Mouse (Mus musculus) hindbrain, postnatal 0 days (tissue): ENCODE results near the gene Gpha2. TPM values are rescaled to one million over a fixed set of nuclear protein-coding genes. Genes with fewer than 3 reads are reported as not detected.

ENCODE experiments used
- ATAC-seq: fragments of 200-750 bp; cut with Nextera tagmentation; 2 replicates; pipeline ENCODE4 v1.8.0; 2017; ENCODE audit warnings: mild to moderate bottlenecking, moderate TSS enrichment, moderate library complexity
- DNase-seq: peaks from one replicate; pipeline ENCODE4 v3.0.0-alpha.2; 2015; ENCODE audit warnings: low spot score
- H3K27ac ChIP-seq: fragments of 300-500 bp; sonication (generic); 2 replicates; pipeline ENCODE4 v1.5.1; 2014; ENCODE audit warnings: mild to moderate bottlenecking
- H3K27me3 ChIP-seq: fragments of 300-500 bp; sonication (generic); 2 replicates; pipeline ENCODE4 v1.6.1; 2014; ENCODE audit warnings: low read length, mixed read lengths; ENCODE audit not compliant: insufficient read depth
- H3K36me3 ChIP-seq: fragments of 300-500 bp; sonication (generic); 2 replicates; pipeline ENCODE4 v1.6.1; 2014; ENCODE audit warnings: low read length, mixed read lengths; ENCODE audit not compliant: insufficient read depth
- H3K4me1 ChIP-seq: fragments of 300-500 bp; sonication (generic); 2 replicates; pipeline ENCODE4 v1.6.1; 2014; ENCODE audit warnings: antibody characterized with exemption, low read length, mixed read lengths; ENCODE audit not compliant: insufficient read depth
- H3K4me2 ChIP-seq: fragments of 300-500 bp; sonication (generic); 2 replicates; pipeline ENCODE4 v1.6.1; 2014; ENCODE audit warnings: low read depth, mild to moderate bottlenecking, low read length, moderate library complexity, mixed read lengths
- H3K4me3 ChIP-seq: fragments of 300-500 bp; sonication (generic); 2 replicates; pipeline ENCODE4 v1.5.1; 2014; ENCODE audit warnings: low read length
- H3K9ac ChIP-seq: fragments of 300-500 bp; sonication (generic); replicated peaks from 2 replicates; pipeline ENCODE4 v1.6.1; 2014; ENCODE audit warnings: mild to moderate bottlenecking, low read length, moderate library complexity, mixed read lengths
- H3K9me3 ChIP-seq: fragments of 300-500 bp; sonication (generic); 2 replicates; pipeline ENCODE4 v1.6.1; 2016; ENCODE audit warnings: low read length, mixed read lengths
- CTCF ChIP-seq: IDR thresholded peaks from 2 replicates; pipeline ENCODE4 v1.5.1; 2016; ENCODE audit warnings: antibody characterized with exemption, control low read depth, low read depth
- WGBS: fragments of 180-500 bp; shearing (Covaris S2); extraction: QIAGEN DNeasy Blood & Tissue Kit; methylation state at CpG from one replicate; pipeline ENCODE4 v1.1.7; 2014; 5-methylcytosine and 5-hydroxymethylcytosine counted together
- polyA plus RNA-seq: library from polyadenylated mRNA; unstranded; fragments of >200 nt; fragmentation: Nextera tagmentation; extraction: Ambion mirVana; gene quantifications from 2 replicates; pipeline ENCODE4 v1.2.1, GENCODE M21; 2015
- total RNA-seq: library from RNA; depleted of rRNA; stranded (reverse); fragments of >200 nt; gene quantifications from 2 replicates; pipeline ENCODE4 v1.2.3, GENCODE M21; 2014

Gpha2 gene
- total and polyA plus RNA-seq, 2 experiments from 2014 or later = 0.60 TPM; not detected in 1

DNA sequence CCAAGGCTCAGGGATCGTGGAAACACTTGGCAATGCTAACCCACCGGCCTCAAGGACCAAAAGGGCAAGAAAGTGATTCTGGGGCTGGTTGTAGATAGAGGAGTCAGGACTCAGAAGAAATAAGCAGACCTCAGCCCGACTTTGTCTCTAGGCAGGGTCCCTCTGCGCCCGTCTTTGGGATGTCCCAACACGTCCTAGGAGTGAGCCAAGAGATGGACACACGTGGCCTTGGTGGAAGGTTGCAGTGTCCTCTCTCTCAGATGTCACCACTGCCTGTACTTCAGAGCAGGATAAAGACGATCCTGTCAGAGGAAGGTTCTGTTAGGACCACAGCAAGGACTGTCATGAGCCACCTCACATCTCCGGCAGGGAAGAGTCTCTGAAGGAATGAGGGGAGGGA, 44.5 kb downstream of the Gpha2 start:
- H3K27ac ChIP-seq = no peak overlapping the region
- ATAC-seq (no peak), DNase-seq (no peak)
- H3K9ac ChIP-seq = no peak overlapping the region
- H3K27me3 ChIP-seq = no peaks in the 10 kb centered on the region
- H3K36me3 ChIP-seq = no peaks in the 10 kb centered on the region
- no peak overlapping the region for H3K4me3 ChIP-seq
- no peak overlapping the region for H3K4me2 ChIP-seq
- WGBS = 59% methylated on average over 9 of the region's 9 CpGs
- peaks cover 1% of the 10 kb centered on the region for H3K4me1 ChIP-seq
- TF ChIP-seq CTCF = no peak
- H3K9me3 ChIP-seq = no peaks in the 10 kb centered on the region

DNA sequence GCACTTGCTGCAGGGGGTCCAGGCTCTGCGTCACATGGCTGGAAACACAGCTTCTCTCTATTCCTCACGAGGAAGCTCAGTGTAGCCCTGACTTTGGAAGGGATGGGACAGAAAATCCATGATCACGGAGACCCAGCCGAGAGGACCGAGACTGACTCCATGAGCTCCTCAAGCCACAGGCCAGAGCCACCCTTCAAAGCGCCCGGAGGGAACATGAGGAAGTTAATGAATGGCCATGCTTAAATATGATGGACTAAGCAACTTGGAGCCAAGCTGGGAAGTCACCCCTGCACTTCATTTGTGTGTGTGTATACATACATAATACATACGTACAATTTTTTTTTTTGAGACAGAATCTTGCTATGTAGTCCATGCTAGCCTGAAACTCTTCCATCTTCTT, 45.0 kb downstream of the Gpha2 start:
- no peaks in the 10 kb centered on the region for H3K9me3 ChIP-seq
- H3K27me3 ChIP-seq = no peaks in the 10 kb centered on the region
- no peak overlapping the region for H3K9ac ChIP-seq
- peaks cover 7% of the 10 kb centered on the region for H3K4me1 ChIP-seq
- H3K4me2 ChIP-seq = no peak overlapping the region
- TF ChIP-seq CTCF = no peak
- no peak for DNase-seq
- H3K4me3 ChIP-seq = no peak overlapping the region
- no peak for ATAC-seq
- WGBS = 42% methylated on average over 8 of the region's 8 CpGs
- no peaks in the 10 kb centered on the region for H3K36me3 ChIP-seq
- H3K27ac ChIP-seq = no peak overlapping the region

DNA sequence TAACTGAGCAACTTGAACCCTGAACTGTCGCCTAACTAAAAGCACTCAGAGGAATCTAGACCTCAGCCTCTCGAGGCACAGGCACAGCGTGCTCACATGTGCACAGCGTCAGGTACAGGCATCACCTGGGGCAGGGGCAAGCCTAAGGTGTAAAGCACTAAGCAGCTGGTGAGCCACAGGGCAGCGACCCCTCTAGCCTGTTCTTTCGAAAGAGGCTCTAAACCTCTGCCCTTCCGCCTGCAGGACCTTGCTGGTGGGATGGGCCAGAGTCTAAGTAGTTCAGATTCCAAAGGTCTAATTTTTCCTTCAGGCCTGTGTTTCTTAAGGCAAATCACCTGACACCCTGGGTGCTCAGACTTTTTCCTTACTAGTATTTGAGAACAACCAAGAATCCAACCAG, 45.9 kb downstream of the Gpha2 start:
- Histone ChIP-seq H3K4me2 (no peak overlapping the region), H3K36me3 (no peaks in the 10 kb centered on the region), H3K9me3 (no peaks in the 10 kb centered on the region), H3K27ac (no peak overlapping the region), H3K9ac (no peak overlapping the region), H3K27me3 (no peaks in the 10 kb centered on the region), H3K4me3 (no peak overlapping the region), H3K4me1 (peaks cover 7% of the 10 kb centered on the region)
- no peak for TF ChIP-seq CTCF
- ATAC-seq (no peak), DNase-seq (no peak)
- 71% methylated on average over 7 of the region's 7 CpGs for WGBS

DNA sequence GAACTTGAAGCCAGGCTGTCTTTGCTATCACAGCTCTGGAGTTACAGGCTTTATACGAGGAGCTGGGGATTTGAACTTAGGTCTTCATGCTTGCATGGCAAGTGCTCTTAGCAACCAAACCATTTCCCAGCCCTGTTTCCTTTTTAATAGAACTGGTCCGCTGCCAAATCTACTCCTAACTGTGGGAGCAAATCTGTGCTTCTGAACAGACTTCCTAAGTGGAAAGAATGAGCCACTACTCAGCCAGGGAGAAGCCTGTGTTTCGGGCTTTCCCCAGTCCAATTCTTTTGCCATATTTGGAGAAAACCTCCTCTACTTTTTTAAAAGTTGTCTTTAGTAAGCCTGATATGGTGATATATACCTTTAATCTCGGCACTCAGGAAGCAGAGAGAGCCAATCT, 46.6 kb downstream of the Gpha2 start:
- Histone ChIP-seq H3K27ac (no peak overlapping the region), H3K4me2 (no peak overlapping the region), H3K9ac (no peak overlapping the region), H3K9me3 (no peaks in the 10 kb centered on the region), H3K4me3 (no peak overlapping the region), H3K27me3 (no peaks in the 10 kb centered on the region), H3K4me1 (peaks cover 10% of the 10 kb centered on the region), H3K36me3 (no peaks in the 10 kb centered on the region)
- no peak for DNase-seq
- 83% methylated on average over 4 of the region's 4 CpGs for WGBS
- no peak for TF ChIP-seq CTCF
- no peak for ATAC-seq

DNA sequence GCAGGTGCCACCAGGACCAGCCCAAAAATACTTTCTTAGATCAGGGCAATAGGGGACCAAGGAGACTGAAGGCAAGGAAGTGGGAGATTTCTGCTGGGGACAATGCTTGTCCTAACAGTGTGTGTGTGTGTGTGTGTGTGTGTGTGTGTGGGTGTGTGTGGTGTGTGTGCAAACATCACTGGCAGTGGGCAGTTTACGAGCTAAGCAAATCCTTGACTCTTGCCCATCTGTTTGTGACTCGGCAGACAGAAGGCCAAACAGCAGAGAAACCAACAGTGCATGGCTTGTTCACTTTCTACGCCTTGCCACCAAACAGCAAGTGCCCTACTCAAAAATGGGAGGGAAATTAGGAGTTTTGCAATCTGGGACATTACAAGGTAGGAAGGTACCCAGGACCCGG, 47.4 kb downstream of the Gpha2 start:
- no peak for ATAC-seq
- Histone ChIP-seq H3K27me3 (no peaks in the 10 kb centered on the region), H3K36me3 (no peaks in the 10 kb centered on the region), H3K9ac (no peak overlapping the region), H3K4me1 (peaks cover 19% of the 10 kb centered on the region), H3K4me2 (no peak overlapping the region), H3K4me3 (no peak overlapping the region), H3K9me3 (no peaks in the 10 kb centered on the region), H3K27ac (no peak overlapping the region)
- no peak for TF ChIP-seq CTCF
- no peak for DNase-seq
- WGBS = 82% methylated on average over 4 of the region's 4 CpGs

DNA sequence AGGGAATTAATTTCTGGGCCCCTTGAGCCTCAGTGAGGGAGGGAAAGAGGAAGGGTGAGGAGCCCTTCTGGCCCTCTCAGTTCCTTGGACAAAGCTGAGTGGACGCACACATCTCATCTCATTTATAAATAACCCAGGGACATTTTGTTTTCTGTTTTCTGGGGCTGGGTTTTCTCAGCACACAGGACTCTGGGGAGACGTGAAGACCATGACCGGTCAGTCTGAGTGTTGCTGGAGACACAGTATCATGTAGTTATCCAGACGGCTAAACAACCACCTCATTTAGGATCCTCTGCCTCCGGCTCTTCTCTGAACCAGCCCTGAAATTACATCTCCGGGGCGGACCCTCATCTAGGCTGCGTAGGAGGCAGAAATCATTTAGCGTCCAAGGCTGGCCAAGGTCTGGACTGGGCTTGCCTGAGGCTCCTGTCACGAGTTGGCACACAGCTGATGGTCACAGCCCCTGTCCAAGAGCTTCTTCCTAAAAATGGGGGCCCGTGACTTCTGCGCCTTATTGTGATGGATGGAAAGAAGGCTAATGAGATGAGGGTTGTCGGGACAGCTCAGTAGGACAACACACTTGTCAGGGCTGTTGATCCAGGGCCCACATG, 47.9 kb downstream of the Gpha2 start:
- H3K4me2 ChIP-seq = no peak overlapping the region
- WGBS = 88% methylated on average over 13 of the region's 13 CpGs
- no peaks in the 10 kb centered on the region for H3K27me3 ChIP-seq
- H3K9ac ChIP-seq = no peak overlapping the region
- ATAC-seq (no peak), DNase-seq (no peak)
- no peaks in the 10 kb centered on the region for H3K36me3 ChIP-seq
- no peak overlapping the region for H3K4me3 ChIP-seq
- H3K27ac ChIP-seq = no peak overlapping the region
- peaks cover 24% of the 10 kb centered on the region for H3K4me1 ChIP-seq
- H3K9me3 ChIP-seq = no peaks in the 10 kb centered on the region
- no peak for TF ChIP-seq CTCF

DNA sequence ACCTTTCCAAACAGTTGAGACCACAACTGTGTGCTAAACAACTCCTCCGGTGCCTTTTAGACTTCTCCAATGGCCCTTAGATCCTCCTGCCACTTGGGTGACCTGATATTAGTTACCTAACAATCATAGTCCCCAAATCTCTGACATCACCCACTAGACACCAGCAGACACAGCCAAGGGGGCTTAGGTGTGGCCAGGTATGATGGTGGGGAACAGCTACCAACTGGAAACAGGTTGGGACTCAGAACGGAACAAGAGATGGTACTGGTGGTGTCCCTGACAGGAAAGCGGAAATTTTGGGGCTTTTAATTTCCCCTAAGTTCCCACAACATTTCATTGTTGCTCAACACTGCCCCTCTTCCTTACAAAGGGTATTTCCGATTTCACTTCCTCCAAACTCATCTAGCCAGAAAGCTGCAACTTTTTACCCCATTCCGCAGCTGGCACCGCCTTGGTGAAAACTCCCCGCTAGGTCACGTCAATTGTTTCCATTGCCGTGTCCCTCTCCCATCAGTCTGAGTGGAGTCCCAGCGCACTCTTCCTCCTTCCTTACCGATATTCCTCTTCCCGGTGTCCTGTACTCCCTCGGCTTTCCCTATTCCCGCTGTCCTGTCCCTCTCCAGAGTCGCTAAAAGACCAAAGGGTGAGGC, 49.7 kb downstream of the Gpha2 start:
- Histone ChIP-seq H3K4me1 (peaks cover 33% of the 10 kb centered on the region), H3K4me3 (peak overlapping the region; percentile 61), H3K27me3 (no peaks in the 10 kb centered on the region), H3K4me2 (peak overlapping the region; percentile 92), H3K9me3 (no peaks in the 10 kb centered on the region), H3K27ac (peak overlapping the region; percentile 73; the same call in 1 of the 2 replicates), H3K9ac (peak overlapping the region; percentile 46), H3K36me3 (no peaks in the 10 kb centered on the region)
- DNase-seq (peak; percentile 35), ATAC-seq (no peak)
- WGBS = 5% methylated on average over 15 of the region's 15 CpGs
- TF ChIP-seq CTCF = peak; percentile 19; the same call in 1 of the 2 replicates
